Mouse (Mus musculus) brain, embryonic 14.5 days (tissue): ENCODE measurements around the gene Rassf3.

Source experiments
- CTCF ChIP-seq: fragments of 200-500 bp; IDR thresholded peaks from 2 replicates; pipeline ENCODE4 v1.5.1; 2012; ENCODE audit warnings: inconsistent platforms, mild to moderate bottlenecking, moderate library complexity, borderline replicate concordance; ENCODE audit not compliant: insufficient read depth, insufficient read length; ENCODE audit errors: extremely low read depth
- POLR2A ChIP-seq: fragments of 200-500 bp; IDR thresholded peaks from 2 replicates; pipeline ENCODE4 v1.6.1; 2012; ENCODE audit warnings: mild to moderate bottlenecking, inconsistent platforms, borderline replicate concordance; ENCODE audit not compliant: poor library complexity, insufficient read depth, insufficient read length, severe bottlenecking; ENCODE audit errors: extremely low read depth

GRCm38 (mm10) chr10:121469625-121470024 is 6.5 kb downstream of the Rassf3 start:
- TF ChIP-seq CTCF = no peak
- no peak for TF ChIP-seq POLR2A
